Mouse (Mus musculus) c-Kit-positive CD71-positive TER-119-negative erythroid progenitor cells, embryonic 14.5 days (primary cell): Measurements from ENCODE around the gene Bcl10.
"Not testable (repeated sequence)": the region's sequence is repeated elsewhere in the genome, so short reads cannot be mapped to it uniquely, and the experiment has no call there.

Source experiments
- DNase-seq: peaks from one replicate; pipeline ENCODE4 v3.0.0-alpha.2; 2013; ENCODE audit warnings: low read depth

Bcl10 gene

DNA sequence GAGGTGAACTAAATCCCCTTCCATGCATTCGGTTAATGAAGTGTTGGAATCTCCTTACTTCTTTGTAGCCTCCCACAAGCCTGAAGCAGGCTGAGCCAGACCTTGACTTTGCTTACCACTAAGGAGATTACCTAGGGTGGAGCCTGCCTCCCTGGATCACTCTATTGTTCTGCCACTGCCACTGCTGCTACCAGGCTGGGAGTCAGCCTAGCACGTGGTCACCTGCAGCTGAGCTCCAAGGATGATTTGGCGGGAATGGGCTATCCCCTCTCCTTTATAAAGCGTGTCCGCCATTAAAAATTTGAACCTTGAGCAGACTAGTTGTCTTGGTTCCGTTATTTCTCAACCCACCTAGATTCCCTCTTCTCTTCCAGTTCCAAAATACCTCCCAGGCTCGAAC, 8.7 kb upstream of the Bcl10 start:
- not testable (repeated sequence) for DNase-seq

DNA sequence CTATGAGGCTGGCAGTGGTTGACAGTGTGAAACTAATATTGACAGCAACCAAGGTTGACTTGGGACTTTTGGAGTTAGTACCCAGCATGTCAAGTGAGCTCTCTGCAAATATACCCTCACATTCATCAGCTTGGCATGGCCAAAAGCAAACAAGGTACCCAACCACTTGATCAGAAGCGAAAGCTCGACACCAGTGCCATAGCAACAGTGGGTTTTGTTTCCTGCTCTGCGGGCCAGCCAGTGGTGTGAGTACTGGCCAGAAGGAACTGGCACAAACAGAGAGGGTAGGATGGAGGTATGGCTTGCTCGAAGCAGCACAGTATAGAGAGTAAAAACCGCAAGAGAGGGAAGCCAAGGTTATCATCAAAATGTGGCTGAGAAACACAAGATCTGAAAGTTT, 6.2 kb upstream of the Bcl10 start:
- no peak for DNase-seq

DNA sequence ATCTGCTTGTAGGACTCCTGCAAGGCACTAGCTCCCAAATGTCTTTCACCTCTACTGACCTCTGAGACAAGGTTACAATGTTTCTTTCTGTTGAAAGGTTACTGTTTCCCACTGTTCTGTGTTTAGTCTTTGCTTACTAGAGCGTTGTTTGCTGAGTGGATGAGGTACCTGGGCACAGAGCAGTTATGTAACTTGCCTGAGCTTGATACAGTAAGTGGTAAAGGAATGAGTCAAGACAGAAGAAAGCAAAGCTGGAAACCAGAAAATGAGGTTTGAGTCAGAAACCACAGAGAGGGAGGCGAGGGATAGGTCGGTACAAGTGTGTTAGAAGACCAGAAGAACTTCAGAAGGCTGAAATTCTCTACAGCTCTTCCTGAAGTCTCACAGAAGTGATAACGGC, 5.8 kb upstream of the Bcl10 start:
- DNase-seq = no peak

DNA sequence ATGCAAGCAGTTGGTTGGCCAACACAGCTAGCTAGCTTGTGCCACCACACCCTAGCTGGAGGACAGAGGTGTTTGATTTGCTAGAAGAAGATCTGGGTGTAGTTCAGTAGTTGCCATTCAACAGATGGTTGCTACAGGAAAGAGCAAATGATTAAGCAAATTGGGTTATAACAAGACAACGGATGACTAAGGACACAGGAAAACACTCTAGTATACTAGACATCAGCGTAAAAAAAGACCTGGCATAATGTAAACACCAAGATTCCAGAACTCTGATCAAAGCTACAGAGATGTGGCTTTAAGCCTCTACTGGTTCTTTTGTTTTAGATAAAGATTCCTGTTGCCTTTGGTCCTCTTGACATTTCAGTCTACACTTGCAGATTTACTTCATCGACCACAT, 367 bp downstream of the Bcl10 start:
- DNase-seq = no peak

DNA sequence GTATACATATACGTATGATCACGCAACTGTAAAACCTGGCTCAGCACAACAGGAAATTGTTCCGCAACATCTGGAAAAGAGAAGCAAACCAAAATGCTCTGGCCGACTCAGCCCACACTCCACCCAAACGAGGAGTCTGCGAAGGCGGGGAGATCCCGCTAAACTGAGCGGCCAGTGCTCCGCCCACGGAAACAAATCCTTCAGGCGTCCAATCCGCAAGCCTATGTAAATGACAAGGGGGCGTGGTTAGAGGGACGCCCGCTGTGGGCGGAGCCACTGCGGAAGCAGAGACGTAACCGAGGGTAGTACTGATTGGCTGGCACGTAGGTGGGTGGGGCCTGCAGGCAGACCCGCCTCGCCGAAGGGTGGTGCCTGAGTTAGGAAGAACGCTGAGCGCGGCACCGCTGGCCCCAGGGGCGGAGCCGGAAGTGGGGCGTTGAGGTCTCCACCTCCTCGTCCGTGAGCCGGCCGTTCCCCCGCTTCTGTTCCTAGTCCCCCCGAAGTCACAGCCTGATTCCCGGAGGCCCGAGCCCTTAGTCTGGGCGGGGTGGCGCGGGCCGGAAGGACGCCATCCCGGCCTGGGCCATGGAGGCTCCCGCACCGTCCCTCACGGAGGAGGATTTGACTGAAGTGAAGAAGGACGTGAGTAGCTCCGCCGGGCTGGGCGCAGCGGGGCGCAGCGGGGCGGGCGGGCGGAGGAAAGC, 1.4 kb downstream of the Bcl10 start:
- DNase-seq = peak; percentile 98

DNA sequence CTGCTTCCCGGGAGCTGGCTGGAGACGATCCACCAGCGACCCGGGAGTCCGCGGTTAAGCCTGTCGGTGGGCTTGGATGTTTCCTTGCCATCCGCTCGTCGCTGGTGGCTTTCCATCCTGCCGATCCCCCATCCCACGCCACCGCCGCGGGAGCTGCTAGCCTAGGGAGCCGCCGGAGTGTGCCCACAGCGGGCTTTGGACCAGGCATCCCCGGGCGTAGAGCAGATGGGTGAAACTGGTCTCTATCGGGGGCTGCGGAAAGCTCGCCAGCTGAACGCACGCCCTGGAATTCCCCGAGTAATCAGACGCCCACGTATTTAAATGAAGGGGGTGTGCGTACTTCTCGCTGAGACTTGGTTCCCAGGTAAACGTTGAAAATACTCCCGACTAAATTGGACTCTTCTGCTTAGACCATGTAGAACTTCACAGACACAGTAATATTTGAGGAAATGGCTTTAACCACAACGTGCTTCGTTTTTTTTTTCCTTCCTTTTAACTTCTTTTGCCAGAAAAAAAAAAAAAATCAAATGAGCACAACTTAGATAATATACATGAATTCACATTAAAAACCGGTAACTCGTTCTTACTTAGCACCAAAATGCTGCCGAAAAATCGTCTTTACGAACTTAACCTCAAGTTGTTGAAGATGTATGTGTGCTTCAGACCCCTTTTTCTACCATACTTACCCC, 2.2 kb downstream of the Bcl10 start:
- DNase-seq = peak; percentile 67

DNA sequence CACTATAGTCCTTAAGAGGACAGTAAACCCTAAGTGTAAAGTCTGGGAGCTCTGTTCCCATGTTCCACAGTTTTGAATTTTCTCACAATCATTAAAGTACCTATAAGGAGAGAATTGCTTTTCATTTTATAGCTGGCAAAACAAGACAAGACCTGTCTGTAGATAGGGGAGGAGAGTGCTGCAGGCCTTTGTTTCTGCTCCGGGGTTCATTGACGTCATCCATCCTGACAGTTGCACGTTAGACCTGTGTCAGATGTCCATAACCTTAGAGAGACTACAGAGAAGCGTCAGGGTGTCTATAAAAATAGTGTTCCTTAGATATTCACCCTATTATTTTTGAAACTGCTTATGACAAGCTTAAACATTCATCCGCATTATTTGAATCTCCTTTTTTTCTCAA, 2.9 kb downstream of the Bcl10 start:
- no peak for DNase-seq

DNA sequence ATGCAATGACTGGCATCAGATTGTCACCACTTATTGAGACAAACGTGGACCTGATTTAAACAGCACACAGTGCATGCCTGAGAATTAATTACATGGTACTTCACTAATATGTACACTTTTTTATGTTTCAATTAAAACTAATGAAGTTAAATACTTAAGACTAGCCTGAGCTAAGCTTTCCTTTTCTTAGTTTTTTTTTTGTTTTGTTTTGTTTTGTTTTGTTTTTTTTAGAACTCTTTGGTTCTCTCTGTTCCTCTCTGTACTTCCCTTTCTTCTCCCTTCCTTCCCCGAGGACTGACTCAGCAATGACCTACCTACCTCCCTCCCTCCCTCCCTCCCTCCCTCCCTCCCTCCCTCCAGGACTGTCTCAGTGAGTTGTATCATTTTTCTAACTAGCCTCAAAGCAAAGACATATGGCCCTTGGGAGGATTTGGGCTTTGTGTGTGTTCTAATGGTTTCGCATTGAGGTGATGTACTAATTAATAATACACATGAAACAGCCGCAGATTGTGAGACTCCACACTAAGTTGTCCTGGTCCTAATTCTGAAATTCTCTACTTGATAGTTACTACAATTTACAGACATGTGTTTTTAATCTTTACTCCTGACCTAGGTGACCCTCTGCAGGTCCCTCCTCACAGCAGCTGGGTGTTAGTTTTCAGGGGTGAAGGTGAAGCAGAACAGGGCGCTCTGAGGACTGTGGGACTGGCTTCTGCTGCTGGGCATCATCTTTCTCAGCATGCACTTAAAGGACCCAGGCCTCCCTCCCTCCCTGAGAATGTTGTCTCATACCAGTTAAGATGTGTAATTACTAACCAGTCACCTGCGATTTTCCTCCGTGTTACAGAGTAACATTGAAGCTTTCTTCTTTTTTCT, 7.2 kb downstream of the Bcl10 start:
- DNase-seq = no peak

DNA sequence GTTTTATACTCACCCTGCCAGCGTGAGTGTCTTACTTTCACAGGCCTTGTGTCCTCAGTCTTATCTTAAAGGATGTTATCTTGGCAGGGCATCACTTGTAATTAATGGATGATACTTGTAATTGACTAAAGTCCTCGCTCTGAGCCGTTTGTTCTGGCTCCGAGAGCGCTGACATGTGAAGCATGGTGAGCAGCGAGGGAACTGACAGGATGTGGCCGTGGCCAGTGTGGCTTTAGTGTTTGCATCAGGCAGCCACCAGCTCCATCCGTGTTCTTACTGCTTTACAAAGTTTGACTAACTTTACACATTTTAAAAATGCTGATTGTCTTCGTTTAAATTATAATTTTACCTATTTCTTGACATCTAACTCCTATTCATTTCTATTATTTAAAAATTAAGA, 11.2 kb downstream of the Bcl10 start:
- no peak for DNase-seq

DNA sequence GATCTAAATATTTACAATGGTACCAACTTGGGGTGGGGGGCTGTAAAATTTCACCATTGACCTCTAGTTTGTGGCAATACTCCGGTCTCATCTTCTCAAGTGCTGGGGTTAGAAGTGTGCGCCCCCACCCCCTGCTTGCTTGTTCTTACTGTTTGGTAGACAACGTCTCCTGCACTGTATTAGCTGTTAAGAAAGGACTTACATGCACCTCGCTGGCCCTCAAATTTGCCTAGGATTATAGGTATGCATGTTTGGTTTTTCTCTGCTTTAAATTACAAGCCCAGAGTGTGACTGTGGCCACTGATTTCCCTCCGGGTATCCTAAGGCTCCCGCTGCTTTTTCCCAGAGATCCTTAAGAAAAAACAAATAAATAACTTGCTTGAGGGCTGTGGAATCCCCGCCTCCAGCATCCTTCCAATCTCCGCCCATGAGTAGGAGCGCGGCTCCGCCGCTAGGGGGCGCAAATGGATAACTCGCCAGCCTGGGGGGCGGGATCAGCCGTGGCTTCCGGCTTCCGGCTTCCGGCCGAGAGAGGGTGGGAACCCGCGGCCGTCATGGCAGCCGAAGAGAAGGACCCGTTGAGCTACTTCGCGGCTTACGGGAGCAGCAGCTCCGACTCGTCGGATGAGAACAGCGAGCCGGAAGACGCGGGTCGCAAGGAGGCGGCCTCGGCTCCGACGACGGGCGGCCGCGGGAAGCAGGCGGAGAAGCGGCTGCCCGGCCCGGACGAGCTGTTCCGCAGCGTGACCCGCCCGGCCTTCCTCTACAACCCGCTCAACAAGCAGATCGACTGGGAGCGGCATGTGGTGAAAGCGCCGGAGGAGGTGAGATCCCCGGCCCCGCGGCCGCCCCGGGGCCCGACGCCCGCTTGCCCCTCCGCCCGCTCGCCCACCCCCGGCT, 15.2 kb downstream of the Bcl10 start, which contains the start of gene 2410004B18Rik:
Gene 2410004B18Rik, plus strand, starts transcription at position 510 of the 900 bp plus-strand sequence.
- peak; percentile 84 for DNase-seq

DNA sequence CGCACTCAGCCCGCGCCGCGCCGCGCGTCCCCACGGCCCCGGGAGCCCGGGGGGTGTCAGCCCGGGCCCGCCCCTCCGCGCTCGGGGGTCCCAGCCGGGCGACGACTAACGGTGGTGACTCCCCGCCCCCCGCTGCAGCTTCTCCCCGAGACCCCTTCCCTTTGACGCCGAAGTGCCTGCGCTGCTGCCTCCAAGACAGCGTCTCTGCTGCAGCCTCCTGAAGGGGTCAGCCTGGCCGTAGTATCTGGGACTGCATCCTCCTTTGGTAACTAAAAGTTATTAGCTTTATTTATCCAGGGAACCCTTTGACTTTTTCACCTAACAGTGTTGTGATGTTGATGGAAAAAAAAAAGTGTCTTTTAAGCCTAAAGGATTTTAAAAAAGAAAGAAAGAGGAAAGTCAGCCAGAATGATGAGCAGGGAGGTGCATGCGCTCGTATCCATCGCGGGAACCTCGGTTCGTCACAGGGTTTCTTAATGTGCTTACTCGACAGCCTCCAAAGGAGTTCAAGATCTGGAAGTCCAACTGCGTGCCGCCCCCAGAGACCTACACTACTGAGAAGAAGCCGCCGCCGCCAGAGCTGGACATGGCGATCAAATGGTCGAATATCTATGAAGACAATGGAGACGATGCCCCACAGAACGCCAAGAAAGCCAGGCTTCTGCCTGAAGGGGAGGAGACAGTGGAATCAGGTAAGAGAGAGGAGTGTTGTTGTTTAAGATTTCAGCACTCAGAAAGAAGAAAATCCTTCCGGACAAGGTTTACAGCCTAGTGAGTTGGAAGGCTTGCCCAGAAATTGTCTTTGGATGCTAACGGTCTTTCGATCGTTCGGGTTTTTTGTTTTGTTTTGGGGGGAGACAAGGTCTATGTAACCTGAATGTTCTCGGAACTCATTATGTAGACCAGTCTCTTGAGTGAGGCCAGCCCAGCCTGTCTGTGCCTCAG, 16.1 kb downstream of the Bcl10 start:
- DNase-seq = no peak

DNA sequence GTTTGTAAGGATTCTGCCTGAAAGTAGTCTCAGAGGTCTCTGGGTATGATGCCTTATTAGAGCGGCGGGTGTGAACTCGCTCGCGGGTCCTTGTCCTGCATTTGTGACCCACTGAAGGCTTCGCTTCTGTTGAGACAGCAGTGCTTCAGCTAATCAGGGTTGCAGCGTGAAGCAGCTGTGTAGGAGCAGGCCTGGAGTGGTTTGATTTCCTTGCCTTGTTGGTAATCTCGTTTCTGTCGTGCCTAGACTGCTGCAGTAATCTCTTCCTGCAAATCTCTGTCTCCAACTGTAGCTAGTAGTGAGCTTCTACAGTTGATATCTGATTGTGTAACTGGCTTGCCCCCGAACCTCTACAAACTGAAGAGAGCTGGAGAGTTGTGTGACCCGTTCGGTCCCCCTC, 16.8 kb downstream of the Bcl10 start:
- peak; percentile 66 for DNase-seq

DNA sequence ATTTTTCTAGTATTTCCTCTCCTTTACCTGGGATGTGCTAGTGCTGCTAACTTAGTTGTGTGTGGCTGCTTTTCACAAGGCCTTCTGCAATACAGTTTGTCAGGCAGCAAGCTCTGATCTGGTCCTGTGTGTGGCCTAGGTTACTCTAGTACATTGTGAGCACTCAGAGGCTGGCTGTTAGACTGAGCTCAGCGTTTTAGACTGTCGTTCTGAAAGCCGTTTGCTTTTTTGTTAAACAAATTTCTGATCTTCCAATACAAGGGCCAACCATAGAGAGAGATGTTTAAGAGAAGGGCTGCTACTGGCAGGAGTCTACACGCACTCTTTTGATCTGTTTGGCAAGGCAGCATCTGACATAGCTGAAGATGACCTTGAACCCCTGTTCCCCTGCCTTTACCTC, 17.4 kb downstream of the Bcl10 start:
- DNase-seq = no peak

DNA sequence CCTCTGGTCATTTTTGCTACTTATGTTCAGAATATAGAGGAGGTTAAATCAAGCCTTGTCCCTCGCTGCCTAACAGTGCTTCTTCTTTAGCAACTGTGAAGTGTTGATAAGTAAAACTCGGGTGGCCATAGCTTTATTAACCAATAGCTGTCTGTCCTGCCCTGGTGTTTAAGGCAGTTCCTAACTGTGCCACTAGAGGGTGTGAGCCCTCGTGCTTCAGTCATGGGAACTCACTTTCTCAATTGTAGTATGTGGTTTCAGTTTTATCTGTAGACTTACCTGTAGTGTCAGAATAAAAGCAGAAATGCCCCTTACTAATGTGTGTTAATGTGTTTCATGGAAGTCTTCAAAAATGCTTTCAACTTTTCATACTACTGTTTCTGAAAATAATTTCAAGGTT, 19.4 kb downstream of the Bcl10 start:
- peak; percentile 81 for DNase-seq

DNA sequence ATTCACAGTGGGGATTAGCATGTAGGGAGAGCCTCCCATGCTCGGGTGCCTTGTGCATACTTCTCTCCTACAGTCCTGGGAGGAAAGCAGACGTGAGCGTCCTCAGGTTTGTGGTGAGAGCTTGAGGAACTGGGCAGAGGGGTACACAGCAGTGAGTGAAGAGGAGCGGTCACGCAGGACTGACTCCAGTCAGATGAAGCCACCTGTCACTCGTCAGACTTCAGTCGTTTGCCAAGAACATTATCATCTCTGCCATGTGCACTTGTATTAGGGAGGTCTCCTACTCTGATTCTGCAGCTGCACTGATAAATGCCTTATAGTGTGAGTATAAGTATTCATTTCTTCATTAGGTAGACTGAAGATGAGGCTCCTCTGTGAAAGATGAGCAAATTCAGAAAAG, 21.7 kb downstream of the Bcl10 start:
- no peak for DNase-seq

DNA sequence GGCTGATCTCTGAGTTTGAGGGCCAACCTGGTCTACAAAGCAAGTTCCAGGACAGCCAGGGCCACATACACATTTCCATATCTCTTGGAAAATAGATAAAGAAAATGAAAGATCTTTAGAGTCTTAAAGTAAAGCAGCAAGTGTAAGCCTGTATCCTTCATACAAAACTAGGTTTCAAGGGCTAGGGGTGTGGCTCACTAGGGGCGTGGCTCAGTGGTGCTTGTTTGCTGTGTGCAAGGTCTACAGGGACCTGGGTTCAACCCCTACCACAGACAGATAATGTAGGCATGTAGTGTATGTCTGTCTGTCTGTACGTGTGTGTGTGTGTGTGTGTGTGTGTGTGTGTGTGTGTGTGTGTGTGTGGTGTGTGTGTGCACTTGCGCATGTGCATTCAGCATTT, 23.3 kb downstream of the Bcl10 start:
- DNase-seq = no peak

DNA sequence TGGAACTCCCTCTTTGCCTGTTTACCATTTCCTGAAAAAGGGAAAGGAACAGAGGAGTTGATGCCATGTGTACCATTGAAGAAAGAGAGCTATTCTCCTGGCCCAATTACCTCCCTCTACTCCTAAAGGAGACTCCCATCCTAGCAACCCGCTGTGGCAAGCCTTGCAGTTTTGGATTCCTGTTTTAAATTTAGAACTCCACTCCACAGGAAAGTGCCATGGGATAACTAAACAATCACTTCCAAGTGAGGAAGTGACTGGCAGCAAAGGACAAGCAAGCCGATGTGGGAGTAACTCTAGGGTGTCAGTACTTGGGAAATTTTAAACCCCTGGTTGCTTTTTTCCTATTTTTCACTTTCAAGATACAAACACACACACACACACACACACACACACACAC, 24.1 kb downstream of the Bcl10 start:
- DNase-seq = no peak

DNA sequence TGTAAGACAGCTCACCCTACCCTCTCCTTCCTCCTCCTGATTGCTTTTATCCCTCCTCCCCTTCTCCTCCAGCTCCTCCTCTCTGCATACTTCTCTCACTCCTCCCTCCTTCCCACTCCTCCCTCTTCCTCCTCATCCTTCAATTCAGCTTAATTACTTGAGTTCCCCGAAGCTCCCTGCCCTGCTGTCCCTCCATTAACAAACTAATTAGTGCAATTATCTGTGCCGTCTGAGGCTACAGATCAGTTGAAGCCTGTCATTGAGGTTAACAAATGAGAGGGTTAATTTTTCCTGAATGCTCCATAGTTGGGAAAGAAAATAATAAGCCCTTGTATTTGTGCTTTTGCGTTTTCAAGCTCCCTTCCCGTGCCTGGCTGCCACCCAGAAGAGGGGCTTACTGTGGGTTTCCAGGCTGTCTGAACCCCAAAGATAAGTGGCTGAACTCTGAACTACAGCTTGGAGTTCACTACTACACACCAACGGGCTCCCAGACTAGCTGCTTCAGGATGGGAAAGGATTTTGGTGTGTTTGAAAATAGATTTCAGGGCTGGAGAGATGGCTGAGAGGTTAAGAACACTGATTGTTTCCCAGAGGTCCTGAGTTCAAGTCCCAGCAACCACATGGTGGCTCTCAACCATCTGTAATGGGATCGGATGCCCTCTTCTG, 25.1 kb downstream of the Bcl10 start:
- DNase-seq = no peak

DNA sequence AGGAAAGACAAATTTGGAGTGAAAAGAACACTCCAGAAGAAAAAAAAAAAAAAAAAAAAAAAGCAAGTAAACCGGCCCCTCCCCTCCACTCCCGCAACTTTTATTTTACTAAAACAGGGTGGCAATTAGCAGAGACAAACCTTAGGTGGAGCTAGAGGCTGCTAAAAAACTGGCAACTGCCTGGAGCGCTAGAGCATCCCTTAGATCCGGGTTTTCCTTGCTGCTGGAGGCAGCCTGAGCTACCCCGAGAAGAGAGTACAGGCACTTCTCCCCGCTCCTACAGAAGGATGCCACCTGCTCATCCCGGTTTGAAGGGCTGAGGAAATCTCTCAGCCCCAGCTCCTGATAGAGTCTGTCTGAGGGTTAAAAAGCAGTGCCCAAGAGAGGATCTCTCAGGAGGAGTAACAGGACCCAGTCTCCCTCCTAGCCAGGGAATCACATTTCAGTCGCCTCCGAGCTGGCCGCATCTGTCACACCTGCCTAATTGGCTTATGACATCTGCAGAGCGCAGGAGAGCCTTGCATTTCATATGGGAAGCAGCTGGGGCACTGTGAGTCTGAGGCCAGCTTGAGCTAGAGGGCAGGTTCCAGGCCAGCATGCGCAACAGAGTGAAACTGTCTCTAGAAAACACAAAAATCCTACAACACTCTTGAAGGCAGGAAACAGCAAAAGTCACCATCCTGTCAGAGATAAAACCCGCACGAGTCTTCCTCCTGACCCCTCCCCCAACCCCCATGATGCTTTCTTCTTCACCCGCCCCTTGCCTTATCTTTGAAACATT, 27.6 kb downstream of the Bcl10 start:
- DNase-seq = peak; percentile 54

DNA sequence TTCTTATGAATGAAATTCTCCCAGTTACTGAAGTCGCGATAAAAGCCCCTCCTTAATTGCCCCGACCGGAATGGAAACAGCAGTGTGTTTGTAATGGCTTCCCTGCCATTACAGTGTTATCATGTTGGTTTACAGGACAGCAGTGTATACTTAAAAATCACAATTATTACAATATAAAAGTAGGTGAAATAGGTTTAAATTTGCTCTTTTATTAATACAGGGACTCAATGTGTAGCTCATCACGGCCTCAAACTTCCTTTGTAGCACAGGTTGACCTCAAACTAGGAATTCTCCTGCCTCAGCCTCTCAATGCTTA, 28.2 kb downstream of the Bcl10 start:
- DNase-seq = no peak
